12 mouse cellular contexts compared by ENCODE assay signal in genomic region chr13:54879325-54879724, GRCm38 (mm10).
DNase-seq lines count a peak whose midpoint lies in the region; ATAC-seq and TF ChIP-seq lines count a peak whose summit lies in the region.
"Had no signal": no experiment of that assay in that cellular context is flagged by ENCODE, and none has a peak within 500 bp of the region (broad histone marks: within the 10 kb centered on the region; RNA-seq: fewer than 3 reads in every experiment).

No protein-coding gene starts in this region.

- no peak overlapping the region for H3K4me3 ChIP-seq in gastrocnemius, adult 2 months
- H3K4me3 ChIP-seq: forebrain, embryonic 10.5 days; heart, adult 2 months; hindbrain, embryonic 12.5 days had no signal

- H3K27ac ChIP-seq in gastrocnemius, adult 2 months: no peak overlapping the region
- H3K27ac ChIP-seq: forebrain, embryonic 10.5 days; heart, adult 2 months; hindbrain, embryonic 12.5 days; kidney, postnatal 0 days had no signal

- no peak for TF ChIP-seq CTCF in gastrocnemius, adult 2 months (IDR thresholded peaks at IDR 0.05)

- peak; percentile 38 for DNase-seq in cerebellum, adult 18-20 months
- DNase-seq in cerebellum, adult 11 months: no peak
- peak; percentile 80 for DNase-seq in MN1 (ENCODE audit: low spot score)
- DNase-seq in frontal cortex, adult 2 months (ENCODE audit: extremely low spot score in 1 of 2, low spot score in 1 of 2): peak; percentile 70 to 86
- peak; percentile 61 to 87 for DNase-seq in left cerebral cortex, adult 8-10 months (ENCODE audit: low spot score in 2 of 2)
- no peak for DNase-seq in embryo, embryonic 9.5 days (ENCODE audit: extremely low spot score)
- DNase-seq in gastrocnemius, adult 2 months: no peak

- intact Hi-C loops in gastrocnemius, adult 2 months (cut with DNase I): no loop called here

- ATAC-seq in activated CD4-positive, CD25-positive, alpha-beta regulatory T cell, adult 4 months: no peak

Comparison
In these comparisons a context has a peak if more than half of its experiments do, and no peak if none do; other contexts are left out.
1. DNase-seq: peak in cerebellum, adult 18-20 months (2 of 2), MN1 (single experiment), frontal cortex, adult 2 months (2 of 2) and left cerebral cortex, adult 8-10 months (2 of 2); none in cerebellum, adult 11 months (single experiment), embryo, embryonic 9.5 days (single experiment) and gastrocnemius, adult 2 months (single experiment).